Mouse (Mus musculus): ENCODE results near the gene Gata3. TPM values are rescaled to one million over a fixed set of nuclear protein-coding genes. Genes with fewer than 3 reads are reported as not detected.

Gene Gata3
- total RNA-seq (2015; ENCODE audit: low replicate concordance) (3.6 and 28.5 TPM in 2 replicates), total RNA-seq (2017; ENCODE audit: low replicate concordance) (0.08 TPM in 1 of 2 replicates, not detected in the other)

DNA sequence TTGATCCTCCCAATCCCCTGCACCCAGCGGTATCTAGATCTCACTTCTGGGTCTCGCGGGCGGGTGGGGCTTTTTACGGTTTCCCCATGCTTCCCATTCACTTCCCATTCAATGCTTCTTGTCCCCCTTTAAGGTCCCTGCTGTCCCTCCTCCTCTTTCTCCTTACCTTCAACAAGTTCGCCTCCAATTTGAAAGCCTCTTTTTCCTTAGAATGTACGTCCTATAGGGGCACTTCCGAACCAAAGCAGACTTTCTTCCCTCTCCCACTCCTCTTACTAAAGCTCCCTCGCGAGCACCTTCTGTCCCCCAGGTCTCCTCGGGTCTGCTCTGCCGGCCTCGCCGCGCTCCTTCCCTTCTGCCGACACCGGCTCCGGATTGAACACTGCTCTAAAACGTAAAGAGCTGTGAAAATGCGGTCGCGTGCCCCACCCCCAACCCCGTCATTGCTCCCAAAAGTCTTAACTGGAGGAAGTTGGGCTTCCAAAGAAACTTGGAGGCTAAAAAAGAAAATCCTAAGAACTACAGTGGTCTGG lies at the start of gene Gata3:
Gene Gata3, minus strand, starts transcription at position 384 of the 533 bp plus-strand sequence.
- no peak for ATAC-seq (replicated peaks; ENCODE audit: low FRiP score, poor library complexity, severe bottlenecking)

DNA sequence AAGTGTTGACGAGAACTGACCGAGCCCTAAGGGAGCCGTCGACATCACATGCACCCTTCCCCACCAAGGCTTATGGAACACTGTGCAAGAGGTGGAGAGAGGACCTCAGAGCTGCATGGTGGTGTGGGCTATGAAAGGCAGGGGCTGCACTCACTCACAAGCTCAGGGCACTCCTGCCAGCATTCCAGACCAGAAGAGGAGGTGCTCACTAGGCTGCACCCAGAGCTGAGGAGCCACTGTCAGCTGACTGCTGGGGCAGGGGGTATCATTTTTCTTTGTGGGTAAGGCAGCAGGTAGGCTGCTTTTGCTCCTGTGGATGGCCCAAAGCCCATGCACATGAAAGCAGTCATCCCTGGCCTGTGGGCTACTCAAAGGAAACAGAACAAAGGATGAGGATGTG lies 49.4 kb upstream of the Gata3 start:
- ATAC-seq (replicated peaks; ENCODE audit: low FRiP score, poor library complexity, severe bottlenecking): no peak

DNA sequence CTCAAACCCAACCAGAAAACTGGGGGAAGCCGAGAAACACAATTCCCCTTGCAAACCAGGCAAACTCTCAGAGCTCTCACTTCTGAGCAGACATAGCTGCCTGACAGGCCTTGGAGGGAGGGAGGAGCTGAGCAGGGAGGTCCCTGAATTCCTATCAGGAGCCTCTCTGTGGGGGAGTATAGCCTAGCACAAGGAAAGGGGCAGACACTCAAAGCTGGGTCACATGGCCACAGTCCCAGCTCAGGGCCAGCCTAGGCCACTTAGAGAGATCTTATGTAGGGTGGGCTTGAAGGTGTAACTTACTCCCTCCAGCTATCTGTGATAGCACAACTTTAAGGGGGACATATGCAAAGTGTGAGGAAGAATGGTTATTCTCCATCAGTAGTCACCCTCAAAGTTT lies 46.1 kb upstream of the Gata3 start:
- no peak for ATAC-seq (replicated peaks; ENCODE audit: low FRiP score, poor library complexity, severe bottlenecking)

DNA sequence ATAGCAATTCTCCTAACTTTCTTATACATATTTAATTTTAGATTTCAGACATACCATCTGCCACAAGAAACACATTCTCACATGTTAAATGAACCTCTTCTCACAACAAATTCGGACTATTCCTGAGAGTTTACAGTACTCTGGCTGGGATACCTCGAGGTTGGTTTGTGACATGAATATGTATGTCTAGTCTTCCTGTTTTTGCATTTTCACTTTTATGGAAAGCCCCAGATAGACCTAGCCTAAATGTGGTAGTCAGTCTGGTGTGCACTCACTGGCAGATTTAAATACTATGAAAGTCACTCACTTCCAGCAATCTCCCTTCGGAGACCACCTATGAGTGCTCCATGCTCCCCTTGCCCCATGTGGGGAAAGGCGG lies 37.1 kb upstream of the Gata3 start:
- no peak for ATAC-seq (replicated peaks; ENCODE audit: low FRiP score, poor library complexity, severe bottlenecking)

DNA sequence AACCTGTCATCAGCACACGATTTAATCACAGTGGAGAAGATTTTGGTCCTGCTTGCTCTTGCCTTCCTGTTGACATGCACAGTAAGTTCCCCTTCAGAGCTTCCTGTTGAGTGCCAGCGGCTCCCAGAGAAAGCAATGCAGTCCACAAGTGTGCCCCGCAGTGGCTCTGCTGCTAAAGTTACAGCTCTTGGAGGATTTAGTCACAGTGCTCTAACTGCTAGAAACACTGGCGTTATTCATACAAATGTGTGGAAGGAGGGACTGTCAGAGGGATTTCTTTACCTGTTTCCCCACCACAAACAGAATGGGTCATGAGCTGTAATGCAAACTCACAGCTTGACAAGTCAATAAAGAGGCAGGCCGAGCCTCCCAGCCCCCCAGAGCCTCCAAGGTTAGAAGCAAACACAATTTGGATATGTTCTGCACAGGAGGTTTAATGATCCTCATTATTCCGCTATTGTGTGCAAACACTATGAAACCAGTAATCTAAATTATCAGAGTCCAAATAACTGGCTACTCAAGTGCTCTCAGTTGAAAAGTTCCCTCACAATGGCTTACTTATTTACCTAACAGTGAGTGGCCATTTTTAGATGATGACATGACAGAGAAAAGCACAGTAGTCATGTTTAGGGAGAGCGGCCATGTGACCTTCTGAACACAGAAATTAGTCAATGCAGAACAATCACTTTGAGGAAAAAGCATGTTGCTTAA lies 36.5 kb upstream of the Gata3 start:
- ATAC-seq (replicated peaks; ENCODE audit: low FRiP score, poor library complexity, severe bottlenecking): no peak

DNA sequence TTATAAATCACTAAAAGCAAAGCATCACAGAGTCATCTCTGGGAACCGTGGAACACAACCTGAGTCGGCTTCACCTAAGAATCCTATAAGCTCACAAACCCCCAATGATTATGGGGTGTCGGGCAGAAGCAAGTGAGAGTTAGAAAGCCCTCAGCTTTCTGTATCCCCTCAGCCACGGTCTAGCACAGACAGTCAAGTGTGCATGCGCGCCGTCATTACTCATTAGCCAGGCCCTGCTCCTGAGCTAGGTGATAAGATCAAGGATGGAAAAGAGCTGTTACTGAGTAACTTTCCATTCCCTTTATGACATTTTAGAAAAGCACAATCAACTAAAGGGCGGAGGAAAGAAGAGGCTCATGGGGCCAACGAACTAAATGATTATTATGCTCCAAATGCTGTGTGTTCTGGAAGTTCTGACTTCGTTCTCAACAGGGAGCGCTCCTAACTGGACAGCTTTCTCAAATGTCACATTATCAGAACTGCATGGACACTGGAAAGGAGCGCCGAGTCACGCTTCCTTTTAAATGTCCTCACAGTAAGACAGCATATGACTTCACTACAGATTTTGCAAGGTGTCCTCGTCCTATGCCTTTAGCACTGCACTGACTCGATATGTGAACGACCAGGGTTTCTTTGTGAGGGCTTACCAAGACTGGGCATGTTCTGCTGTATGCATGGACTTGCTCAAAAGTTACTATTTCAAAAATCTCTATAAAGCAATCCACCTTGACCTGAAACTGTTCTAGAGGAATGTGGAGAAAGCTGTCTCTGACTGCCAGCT lies 29.0 kb upstream of the Gata3 start:
- no peak for ATAC-seq (replicated peaks; ENCODE audit: low FRiP score, poor library complexity, severe bottlenecking)

DNA sequence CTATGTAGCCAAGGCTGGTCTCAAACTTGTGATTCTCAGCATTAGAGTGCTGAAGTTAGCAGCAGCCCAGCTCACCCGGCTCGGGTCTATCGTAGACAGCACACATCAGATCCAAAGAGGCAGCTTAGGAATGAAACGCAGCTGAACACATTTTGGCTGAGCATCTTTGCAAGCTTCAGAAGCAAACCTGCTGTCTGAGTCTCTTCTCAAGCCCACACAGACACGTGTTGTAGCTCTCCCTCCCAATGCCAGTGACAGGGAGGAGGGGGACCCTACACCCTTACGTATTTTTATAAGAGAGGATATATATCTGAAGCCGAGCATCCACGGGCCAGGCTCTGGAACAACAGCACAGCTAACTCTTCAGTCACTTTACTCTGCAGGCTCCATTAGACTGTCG lies 27.8 kb upstream of the Gata3 start:
- ATAC-seq (replicated peaks; ENCODE audit: low FRiP score, poor library complexity, severe bottlenecking): no peak

DNA sequence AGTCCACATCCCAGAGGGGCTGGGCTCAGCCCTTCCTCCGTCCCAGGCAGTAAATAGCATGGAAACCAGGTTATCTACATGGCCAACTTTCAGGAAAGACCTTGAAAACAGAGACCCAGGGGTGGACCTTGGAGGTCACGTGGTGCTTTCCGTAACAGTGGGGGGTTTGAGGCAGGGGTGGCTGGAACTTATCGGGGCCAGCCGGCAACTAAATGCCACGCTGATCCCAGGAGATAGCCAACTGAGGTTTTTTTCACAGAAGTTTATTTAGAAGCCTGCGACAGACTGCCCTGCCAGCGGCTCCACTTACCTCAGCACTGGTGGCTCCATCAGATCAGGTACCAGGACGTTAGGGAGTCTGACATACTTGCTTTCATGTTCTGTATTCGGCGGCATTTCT lies 16.2 kb upstream of the Gata3 start:
- ATAC-seq (replicated peaks; ENCODE audit: low FRiP score, poor library complexity, severe bottlenecking): no peak

DNA sequence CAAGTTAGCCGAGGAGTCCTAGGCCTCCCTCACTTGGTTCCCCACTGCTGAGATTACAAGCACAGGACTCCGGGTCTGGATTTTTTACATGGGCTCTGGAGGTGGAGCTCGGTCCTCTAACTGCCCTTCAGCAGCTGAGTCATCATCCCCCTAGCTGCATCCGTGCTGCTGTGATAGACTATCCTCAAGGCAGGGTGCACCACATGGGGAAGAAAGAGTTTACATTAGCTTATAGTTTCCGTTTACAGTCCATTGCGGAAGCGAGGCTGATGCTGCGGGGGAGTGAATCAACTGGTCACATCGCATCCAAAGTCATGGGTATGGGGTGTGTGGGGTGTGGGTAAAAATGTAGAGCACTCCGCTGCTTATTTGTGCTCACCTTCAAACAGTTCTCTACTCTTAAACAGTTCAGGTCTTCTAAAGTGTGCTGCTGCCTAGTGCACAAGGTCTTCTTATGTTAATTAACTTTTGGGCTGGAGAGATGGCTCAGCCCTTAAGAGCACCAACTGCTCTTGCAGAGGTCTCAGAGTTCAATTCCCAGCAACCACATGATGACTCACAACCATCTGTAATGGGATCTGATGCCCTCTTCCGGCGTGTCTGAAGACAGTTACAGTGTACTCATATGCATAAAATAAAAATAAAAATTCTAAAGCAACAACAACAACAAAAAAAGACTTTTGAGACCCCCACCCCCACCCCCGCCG lies 14.2 kb upstream of the Gata3 start:
- no peak for ATAC-seq (replicated peaks; ENCODE audit: low FRiP score, poor library complexity, severe bottlenecking)

DNA sequence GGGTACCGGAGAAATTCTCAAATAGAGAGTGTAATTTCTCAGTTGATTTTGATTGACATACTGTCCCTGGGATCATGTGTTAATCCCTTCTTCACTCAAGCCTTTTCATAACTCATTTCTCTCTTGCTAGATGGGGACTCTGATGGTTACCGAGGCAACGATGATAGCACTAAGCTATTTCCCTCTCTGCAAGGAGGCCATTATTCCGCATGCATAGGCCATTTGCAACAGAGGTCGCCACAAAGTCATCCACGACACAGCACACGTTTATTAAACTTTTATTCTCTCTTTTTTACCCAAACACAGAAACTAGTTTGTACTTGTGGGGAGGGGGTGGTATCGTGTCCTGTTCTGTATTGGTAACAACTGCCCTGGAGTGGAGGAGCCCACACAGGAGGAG lies 8.0 kb upstream of the Gata3 start:
- no peak for ATAC-seq (replicated peaks; ENCODE audit: low FRiP score, poor library complexity, severe bottlenecking)

DNA sequence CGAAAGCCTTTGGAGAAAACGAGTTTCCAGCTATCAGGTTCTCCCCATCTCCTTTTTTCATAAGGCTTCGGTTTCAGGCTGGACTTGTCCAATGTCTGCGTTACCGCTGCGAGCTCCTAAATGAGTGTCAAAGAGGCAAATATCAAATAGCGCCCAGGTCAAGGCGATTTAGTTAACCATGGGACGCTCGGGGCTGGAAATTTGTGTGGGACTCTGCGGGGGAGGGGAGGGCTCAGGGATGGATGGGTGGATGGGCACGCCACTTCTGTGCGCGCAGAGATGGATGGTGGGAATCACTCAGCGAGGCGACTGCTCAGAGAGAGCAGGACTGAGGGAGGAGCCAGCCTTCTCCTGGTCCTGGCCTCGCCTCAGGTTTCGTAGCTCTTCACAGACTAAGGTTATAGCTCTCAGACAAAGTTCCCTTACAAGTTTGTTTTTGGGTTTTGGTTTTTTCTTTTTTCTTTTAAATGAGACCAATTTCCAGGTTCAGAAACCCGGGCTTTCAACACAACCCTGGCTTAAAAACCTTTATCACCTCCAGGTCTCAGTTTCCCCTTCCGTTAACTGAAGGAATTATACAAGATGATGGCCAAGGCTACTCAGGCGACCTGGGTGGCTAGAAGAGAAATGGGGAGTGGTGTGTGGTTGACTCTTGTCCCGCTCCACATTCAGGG lies 6.4 kb upstream of the Gata3 start:
- ATAC-seq (replicated peaks; ENCODE audit: low FRiP score, poor library complexity, severe bottlenecking): no peak

DNA sequence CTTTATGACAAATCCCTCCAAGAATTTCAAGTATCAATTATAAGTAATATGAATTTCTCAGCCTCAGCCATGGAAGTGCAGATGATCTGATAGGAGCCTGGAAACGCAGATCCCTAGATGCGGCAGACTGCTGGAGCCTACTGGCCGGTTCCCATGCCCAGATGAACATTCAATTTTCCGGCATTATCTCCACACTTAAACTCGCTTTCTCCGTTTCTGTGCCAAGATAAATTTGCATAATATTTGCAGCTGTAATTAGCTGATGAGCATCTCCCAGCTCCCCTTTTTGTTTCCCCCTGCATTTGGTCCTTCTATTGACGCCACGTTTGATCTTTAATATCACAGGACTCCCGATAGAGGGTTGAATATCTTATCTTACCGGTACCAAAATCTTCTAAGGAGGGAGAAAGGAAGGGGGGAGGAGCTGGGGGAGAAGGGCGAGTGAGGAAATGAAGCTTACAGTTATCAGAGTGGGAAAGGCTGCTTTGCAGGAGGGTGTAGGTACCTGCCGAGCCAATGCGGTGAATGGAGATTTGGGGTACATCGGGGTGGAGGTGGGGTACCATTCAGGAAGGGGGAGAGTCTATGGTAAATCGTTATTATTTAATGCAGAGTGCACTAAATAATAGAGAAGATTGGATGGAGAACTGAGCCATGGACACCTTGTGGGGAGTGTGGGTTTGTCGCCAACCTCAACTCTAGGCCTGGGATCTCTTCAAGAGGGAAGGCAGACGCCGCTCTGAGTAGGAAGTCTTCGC lies 5.2 kb upstream of the Gata3 start:
- no peak for ATAC-seq (replicated peaks; ENCODE audit: low FRiP score, poor library complexity, severe bottlenecking)

DNA sequence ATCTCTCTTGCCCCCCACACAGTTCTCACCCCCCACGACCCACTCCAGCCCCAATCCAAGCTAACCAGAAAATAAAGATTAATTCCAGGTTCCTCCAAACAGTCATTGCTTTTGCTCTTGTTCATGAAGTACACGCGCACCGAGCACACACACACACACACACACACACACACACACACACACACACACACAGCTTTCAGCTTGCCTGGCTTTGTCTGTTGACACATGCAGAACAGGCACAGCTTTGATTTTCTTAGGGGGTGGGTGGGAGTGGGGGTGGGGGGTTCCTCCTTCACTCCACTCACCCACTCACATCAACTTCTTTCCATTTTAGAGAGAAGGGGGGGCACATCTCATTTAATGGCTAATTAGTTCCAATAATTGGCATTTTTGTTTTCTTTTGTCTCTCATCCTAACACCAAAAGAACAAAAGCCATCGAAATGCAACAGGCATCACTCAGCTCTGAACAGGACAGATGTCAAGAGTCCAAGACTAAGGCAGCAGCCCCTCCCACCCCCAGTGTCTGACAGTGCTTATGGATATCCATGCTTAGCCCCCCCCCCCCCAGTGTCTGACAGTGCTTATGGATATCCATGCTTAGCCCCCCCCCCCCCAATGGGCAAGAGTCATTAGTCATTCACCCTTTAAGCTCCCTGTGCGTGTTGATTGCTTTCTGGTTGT lies 3.6 kb upstream of the Gata3 start:
- no peak for ATAC-seq (replicated peaks; ENCODE audit: low FRiP score, poor library complexity, severe bottlenecking)

DNA sequence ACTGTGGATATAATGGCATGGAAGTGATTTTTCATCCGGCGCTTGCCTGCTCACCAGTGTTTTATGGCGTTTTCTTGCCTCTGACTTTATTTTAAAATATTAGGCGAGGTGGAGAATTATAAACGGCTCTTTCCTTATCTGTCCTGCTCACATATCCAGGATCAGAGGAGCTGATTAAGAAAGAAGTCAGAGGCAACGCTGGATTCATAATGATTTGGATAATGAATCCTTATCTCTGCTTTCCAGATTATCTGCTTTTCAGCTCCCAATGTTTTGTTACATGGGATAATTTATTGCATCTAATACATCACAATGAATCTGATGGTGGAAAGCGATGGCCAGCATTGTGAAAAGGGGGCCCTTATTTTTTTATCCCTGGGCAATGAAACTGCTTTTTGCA lies 2.7 kb upstream of the Gata3 start:
- no peak for ATAC-seq (replicated peaks; ENCODE audit: low FRiP score, poor library complexity, severe bottlenecking)

DNA sequence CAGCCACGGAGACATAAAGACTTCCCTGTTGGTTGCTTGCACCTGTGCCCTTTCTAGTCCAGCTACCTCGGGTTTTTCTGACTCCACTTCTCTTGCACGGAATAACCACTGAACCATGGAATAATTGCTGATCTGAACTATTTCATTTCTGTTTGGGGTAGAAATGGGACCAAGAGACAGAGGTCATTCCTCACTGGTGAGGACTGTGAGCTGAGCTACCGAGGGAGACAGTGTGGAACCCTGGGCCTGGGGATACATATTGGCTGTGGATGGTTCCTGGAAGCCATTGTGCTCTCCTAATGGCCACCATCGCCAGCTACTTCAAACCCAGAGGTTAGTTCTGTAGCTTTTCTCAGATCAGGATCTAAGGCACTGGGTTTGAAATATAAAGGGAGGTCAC lies 1.1 kb upstream of the Gata3 start:
- ATAC-seq (replicated peaks; ENCODE audit: low FRiP score, poor library complexity, severe bottlenecking): no peak

DNA sequence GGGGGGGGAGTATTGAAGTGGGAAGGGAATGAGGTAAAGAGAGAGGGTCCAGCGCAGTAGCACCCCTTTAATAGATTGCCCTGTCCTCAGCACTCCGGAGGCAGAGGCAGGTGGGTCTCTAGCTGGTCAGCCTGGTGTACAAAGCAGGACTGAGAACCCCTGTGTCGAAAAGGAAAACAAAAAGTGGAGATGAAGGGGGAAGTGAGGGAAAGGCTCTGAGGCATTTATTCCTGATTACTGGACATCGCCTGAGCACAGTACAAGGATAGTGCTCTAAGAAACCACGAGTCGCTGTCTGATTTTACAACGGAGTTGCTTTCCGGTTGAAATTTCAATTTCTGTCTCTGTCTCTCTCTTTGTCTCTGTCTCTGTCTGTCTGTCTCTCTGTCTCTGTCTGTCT lies 417 bp upstream of the Gata3 start:
- no peak for ATAC-seq (replicated peaks; ENCODE audit: low FRiP score, poor library complexity, severe bottlenecking)

DNA sequence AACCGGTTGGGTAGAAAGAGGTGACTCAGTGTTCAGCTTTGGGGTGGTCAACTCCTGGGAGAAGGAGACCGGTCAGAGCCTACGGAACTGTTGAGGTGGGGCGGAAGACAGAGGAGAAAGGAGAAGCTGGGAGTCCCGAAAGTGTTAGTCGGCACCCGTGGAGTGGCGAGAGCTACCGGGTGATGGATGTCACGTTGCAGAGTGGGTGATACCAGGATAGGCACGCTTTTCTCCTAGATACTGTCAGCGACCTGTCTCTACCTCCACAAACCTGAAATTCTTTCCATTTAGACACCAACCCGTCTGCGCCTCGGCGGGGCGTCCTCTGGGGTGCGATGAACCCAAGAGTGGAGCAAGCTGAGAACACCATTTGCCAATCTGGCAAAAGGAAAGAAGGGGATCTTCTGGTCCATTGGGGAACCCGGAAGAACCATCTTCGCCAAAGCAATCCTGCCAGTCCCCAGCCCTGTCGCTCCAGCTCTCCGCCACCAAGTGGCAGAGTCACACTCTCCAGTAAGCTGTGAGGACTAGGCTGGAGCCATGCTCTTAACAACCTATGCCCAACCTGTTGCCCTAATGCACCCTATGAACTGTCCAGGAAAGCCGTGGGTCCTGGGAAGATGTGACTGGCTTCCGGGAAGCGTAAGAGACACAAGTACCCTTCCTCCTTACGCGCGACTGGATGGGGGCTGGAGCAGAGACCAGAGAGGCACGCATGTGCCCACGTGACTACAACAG lies 752 bp downstream of the Gata3 start, which contains the start of gene 9230102O04Rik:
Gene 9230102O04Rik, minus strand, starts transcription at position 628 of the 738 bp plus-strand sequence.
- ATAC-seq (replicated peaks; ENCODE audit: low FRiP score, poor library complexity, severe bottlenecking): no peak

DNA sequence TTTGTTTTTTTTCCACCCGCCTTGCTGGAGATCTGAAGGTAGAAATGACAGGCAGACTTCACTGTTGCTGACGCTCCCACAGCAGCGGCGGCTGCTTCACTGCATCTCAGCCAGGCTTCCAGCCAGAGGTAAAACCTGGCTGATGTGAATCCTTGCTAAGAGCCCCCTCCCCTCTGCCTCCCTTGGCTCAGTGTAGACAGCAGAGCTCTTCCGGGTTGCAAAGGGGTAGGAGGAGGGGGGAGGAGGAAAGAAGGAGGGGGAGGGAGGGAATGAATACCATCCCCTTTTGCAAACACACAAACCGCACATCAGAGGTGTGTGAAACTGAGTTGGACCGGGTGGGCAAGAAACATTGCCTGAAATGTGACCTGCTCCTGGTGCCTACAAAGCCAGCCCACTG lies 2.2 kb downstream of the Gata3 start:
- ATAC-seq (replicated peaks; ENCODE audit: low FRiP score, poor library complexity, severe bottlenecking): no peak
